Mouse (Mus musculus): ENCODE data around the gene Smarcb1. TPM values are rescaled to one million over a fixed set of nuclear protein-coding genes. Genes with fewer than 3 reads are reported as not detected.
A peak's percentile ranks its signal among the peaks of the same experiment; 100 is the strongest.

Smarcb1 gene
- 66.3 and 72.0 TPM in 2 replicates for total RNA-seq (2015)
- total RNA-seq (2017), result 77.3 and 86.5 TPM in 2 replicates

GRCm38 (mm10) chr10:75921026-75921725, at the start of gene Smarcb1:
TSS of gene Smarcb1 (minus strand) at chr10:75921617.
- ATAC-seq (replicated peaks; ENCODE audit: poor library complexity), result peak; percentile 81

GRCm38 (mm10) chr10:75954381-75954811, 33.0 kb upstream of the Smarcb1 start, which contains the start of gene Gm5134:
TSS of gene Gm5134 (plus strand) at chr10:75954514.
- ATAC-seq (replicated peaks; ENCODE audit: poor library complexity), result peak; percentile 62

GRCm38 (mm10) chr10:75951424-75952050, 30.1 kb upstream of the Smarcb1 start:
- ATAC-seq (replicated peaks; ENCODE audit: poor library complexity), result peak; percentile 54

- no peak for ATAC-seq (replicated peaks; ENCODE audit: poor library complexity)
Measured at GRCm38 (mm10) chr10:75950791-75951210, 29.4 kb upstream of the Smarcb1 start.

- ATAC-seq (replicated peaks; ENCODE audit: poor library complexity), result 0 out of 2 replicates have a peak, but pooled peaks have one; percentile 16
Measured at GRCm38 (mm10) chr10:75949053-75950045, 27.9 kb upstream of the Smarcb1 start.

GRCm38 (mm10) chr10:75948079-75948478, 26.7 kb upstream of the Smarcb1 start:
- no peak for ATAC-seq (replicated peaks; ENCODE audit: poor library complexity)

- ATAC-seq (replicated peaks; ENCODE audit: poor library complexity), result no peak
Measured at GRCm38 (mm10) chr10:75945896-75946295, 24.5 kb upstream of the Smarcb1 start.

- ATAC-seq (replicated peaks; ENCODE audit: poor library complexity), result no peak
Measured at GRCm38 (mm10) chr10:75945213-75945612, 23.8 kb upstream of the Smarcb1 start.

- ATAC-seq (replicated peaks; ENCODE audit: poor library complexity), result no peak
Measured at GRCm38 (mm10) chr10:75944066-75944772, 22.8 kb upstream of the Smarcb1 start.

GRCm38 (mm10) chr10:75942736-75943477, 21.5 kb upstream of the Smarcb1 start, which contains the start of gene Vpreb3:
TSS of gene Vpreb3 (plus strand) at chr10:75943057.
- peak; percentile 46 for ATAC-seq (replicated peaks; ENCODE audit: poor library complexity)

GRCm38 (mm10) chr10:75941042-75941824, 19.8 kb upstream of the Smarcb1 start:
- no peak for ATAC-seq (replicated peaks; ENCODE audit: poor library complexity)

- ATAC-seq (replicated peaks; ENCODE audit: poor library complexity), result no peak
Measured at GRCm38 (mm10) chr10:75940520-75940919, 19.1 kb upstream of the Smarcb1 start, which contains the start of gene Gm867. TSS of gene Gm867 (minus strand) at chr10:75940672.

GRCm38 (mm10) chr10:75939481-75940234, 18.2 kb upstream of the Smarcb1 start:
- peak; percentile 36 for ATAC-seq (replicated peaks; ENCODE audit: poor library complexity)

- ATAC-seq (replicated peaks; ENCODE audit: poor library complexity), result no peak
Measured at GRCm38 (mm10) chr10:75937851-75938643, 16.6 kb upstream of the Smarcb1 start.

GRCm38 (mm10) chr10:75936909-75937667, 15.7 kb upstream of the Smarcb1 start:
- ATAC-seq (replicated peaks; ENCODE audit: poor library complexity), result no peak

All from megakaryocyte progenitor cell, adult 5-6 weeks (primary cell).